Mouse (Mus musculus) right cerebral cortex, postnatal 4 days (tissue): ENCODE data around the gene Rabep2.
"Not testable (repeated sequence)": the region's sequence is repeated elsewhere in the genome, so short reads cannot be mapped to it uniquely, and the experiment has no call there.

Experiments
- DNase-seq: peaks from one replicate; pipeline ENCODE4 v3.0.0-alpha.2; 2022

The Rabep2 gene

DNA sequence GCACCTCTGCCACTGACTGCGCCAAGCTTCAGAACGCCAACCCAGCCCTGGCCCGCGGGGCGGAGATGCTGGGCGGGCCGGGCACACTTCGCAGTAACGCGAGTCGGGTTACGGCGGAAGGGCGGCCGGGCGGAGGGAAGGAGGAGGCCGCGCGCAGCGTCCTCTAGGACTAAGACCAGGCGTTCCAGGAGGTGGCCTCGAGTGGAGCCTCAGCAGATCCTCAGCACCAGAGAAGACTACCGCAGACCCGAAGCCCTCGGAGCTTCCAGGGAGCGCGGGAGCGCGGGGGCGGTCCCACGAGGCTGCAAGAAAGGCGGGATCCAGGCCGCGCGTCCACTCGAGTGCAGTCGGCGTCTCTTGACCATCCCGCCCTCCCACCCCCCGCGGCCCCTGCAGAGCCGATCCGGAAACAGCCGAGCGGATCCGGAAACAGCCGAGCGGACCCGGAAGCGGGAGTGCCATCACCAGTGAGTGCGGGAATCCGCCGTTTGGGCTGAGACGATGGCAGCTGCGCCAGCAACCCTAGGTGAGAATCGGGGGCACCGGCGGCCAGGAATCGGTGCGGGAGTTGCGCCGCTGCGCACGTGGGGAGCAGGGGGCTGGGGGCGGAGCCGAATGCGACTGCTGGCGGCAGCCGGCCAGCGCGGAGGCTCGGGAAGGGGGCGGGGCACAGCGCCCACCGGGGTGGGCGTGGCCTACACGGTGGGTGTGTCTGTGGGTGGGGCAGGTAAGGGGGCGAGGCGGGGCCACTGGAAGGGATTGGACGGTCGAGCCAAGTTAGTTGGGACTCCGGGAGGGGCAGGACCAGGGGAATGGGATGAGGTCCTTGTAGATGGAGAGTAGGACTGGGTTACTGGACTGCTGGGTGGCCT, at the start of gene Rabep2:
TSS of gene Rabep2 (plus strand) at position 129 of the 872 bp plus-strand sequence.
- peak; percentile 99 for DNase-seq

DNA sequence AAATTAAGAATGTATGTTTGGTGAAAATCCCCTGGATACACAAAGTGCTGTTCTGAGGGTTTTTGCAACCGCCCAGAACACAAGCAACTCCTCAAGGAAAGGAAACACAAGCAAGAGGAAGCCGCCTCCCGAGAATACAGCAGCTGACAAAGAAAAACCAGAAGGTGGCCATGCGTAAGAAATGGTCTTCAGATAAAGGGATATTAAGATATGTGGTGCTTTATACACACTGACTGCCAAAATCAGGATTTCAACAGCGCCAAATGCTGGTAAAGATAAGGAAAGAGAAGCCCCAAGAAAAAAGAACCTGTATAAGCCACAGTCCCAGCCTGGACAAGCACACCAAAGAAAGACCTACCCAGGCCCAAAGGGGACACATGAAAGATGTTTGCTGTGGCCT, 45.0 kb upstream of the Rabep2 start:
- no peak for DNase-seq

GRCm38 (mm10) chr7:126388185-126388584, 40.4 kb upstream of the Rabep2 start:
- DNase-seq = no peak

DNA sequence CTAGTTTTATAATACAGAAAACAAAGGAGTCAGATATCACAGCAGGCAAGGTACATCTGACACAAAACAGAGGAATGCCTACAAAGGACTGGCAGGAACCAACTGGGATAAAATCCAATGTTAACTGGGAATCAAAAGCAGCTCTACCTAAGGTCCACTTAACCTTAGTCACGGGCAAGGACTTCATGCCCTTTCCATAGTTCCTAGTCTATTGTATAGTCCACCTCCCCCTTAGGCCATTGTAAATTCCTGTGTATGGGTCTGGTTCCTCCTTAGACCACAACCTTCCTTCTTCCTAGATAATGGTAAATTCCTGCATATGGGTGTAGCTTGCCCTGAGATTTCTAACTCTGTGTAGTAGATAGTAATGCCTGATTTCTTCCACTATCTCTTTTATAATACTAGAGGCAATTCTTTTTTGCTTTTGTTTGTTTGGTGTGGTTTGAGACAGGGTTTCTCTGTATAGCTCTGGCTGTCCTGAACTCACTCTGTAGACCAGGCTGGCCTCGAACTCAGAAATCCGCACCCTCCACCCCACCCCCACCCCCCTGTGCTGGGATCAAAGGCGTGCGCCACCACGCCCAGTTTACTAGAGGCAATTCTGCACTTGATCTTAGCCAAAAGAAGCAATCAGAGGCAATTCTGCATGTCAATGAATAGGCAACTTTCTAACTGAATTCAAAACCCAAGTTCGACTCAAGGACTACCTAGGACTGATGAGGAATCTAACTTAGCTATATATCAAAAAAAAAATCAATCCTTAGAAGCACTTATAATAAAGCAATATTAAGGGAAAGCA, 36.3 kb upstream of the Rabep2 start:
- not testable (repeated sequence) for DNase-seq

DNA sequence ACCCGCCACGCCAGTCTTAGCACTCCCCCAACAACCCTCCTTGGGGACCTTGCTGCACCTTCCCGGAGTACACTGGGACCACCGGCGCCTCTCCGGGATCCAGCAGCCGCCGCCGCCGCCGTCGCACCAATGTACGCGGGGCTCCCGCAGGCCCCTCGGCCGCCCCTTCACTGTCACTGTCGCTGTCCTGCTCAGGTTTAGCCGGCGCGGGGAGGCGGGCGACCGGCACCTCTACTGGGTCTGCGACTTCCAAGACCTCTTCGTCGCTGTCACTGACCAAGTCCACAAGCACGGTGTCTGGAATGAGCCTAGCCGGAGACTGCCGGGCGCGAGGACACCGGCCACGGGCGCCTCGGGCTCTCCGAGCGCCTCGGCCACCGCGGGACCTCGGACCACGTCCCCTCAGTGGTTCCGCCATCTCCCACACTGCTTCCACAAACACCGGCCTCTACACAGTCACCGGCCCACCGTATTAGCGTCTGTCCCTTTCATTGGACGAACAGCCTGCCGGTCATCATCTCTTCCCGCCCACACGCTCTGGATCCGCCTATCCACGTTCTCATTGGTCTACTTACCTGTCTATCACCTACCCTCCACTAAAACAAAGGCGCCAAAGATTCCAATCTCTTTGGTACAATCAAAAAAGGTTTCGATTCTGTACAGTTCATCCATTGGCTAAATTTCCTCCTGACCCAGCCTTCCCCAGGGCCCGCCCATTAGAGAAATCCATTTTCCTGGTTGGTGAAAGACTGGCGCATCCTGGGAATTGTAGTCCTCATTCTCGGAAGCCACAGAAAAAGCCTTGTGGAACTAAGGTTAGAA, 32.0 kb upstream of the Rabep2 start, which contains the start of gene Nfatc2ip:
TSS of gene Nfatc2ip (minus strand) at position 440 of the 822 bp plus-strand sequence.
- peak; percentile 89 for DNase-seq

GRCm38 (mm10) chr7:126397221-126397620, 31.3 kb upstream of the Rabep2 start:
- no peak for DNase-seq

GRCm38 (mm10) chr7:126397822-126398221, 30.7 kb upstream of the Rabep2 start:
- no peak for DNase-seq

DNA sequence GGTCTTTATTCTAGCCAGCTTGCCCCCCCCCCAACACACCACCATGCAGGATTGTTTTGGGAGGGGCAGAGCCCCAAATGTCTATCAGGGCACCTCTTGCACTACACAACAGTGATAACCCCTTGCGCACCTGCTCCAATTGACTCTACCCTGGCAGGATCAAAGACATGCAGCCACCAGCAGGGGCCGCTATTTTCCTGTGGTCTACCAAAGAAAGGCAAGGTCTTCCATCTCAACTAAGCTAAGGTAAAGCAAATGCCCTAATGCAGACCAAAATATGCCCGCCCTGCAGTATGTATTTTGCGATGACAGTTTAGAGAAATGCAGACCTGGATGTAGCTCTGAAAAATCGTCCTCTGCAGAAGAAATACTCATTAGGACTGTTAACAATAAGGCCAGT, 29.0 kb upstream of the Rabep2 start:
- DNase-seq = peak; percentile 86

DNA sequence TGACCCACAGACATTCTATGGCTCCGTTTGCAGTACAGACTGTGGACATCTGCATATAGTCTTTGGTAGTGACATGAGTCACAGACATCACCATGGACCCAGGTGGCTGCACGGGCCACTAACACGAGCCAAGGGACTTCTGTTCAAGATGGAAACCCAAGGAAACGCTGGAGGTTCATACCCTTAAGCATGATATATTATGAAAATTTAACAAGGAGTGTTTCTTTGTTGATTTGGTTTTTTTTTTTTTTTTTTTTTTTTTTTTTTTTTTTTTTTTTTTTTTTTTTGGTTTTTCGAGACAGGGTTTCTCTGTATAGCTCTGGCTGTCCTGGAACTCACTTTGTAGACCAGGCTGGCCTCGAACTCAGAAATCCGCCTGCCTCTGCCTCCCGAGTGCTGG, 26.0 kb upstream of the Rabep2 start:
- not testable (repeated sequence) for DNase-seq

- no peak for DNase-seq
These were observed 19.9 kb upstream of the Rabep2 start for GRCm38 (mm10) chr7:126408686-126409085.

DNA sequence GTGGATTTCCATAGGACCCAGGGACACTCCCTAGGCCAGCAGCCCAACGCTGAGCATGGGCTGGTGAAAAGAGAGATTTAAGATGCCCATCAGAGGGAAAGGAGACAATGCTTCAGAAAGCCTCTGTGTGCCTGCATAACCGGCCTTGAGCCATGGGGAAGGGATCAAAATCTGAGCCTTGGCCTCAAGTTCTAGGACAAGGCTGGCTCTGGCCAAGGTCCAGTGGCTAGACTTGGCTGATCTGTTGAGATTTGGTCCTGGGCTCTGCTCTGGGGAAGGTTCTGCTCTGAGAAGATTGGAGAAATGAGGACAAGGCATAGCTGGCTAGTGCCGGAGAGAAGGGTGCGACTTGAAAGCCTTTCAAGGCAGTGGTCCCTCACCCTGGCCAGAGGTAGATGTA, 17.5 kb upstream of the Rabep2 start:
- DNase-seq = no peak

GRCm38 (mm10) chr7:126414725-126415124, 13.8 kb upstream of the Rabep2 start, which contains the start of gene Cd19:
TSS of gene Cd19 (minus strand) at chr7:126414889.
- DNase-seq = no peak

GRCm38 (mm10) chr7:126416615-126417014, 11.9 kb upstream of the Rabep2 start:
- no peak for DNase-seq

DNA sequence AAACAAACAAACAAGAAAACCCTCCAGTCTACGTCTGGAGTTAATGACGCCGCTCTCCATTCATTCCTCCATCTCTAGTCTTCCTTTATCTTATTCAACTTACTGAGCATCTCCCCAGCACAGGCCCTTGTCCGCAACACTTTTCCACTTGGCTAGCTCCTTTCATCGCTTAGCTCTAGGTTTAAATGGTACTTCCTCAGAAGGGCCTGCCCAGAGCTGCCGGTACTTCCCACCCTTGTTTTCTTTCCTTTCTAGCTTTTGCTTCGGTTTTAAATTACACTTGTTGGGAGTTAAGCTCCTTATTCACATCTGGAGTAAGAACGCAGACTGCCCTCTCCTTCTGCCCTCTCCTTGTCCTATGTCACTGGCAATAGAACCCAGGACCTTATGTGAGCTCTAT, 11.5 kb upstream of the Rabep2 start:
- no peak for DNase-seq

DNA sequence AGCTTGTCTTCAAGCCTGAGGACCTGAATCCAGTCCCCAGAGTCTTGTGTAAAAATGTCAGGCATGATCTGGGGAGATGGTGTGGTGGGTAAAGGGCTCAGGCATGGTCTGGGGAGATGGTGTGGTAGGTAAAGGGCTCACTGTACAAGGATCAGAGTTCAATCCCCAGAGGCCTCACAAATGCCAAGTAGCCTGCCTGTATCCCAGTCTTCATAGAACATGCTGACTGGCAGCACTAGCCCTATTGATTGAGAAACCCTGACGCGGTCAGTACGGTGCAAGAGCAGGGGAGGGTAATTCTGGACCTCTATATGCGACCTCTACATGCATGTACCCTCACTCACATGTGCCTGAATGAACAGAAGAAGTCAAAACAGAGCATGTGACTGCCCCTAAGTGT, 11.0 kb upstream of the Rabep2 start:
- DNase-seq = no peak

DNA sequence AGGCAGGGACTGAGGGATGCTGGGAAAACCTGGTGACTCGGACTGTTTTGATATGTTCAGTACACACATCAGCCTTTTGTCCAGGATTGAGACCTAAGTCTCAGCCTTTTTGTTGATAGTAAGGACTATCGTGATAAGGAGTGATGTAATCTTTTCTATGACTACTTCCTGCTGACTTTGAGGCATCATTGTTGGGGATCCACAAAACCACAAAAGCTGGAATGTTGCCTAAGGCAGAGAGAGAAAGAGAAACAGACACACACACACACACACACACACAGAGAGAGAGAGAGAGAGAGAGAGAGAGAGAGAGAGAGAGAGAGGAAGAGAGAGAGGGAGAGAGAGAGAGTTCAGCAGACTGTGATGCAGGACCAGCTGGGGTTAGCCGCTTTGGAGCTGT, 10.1 kb upstream of the Rabep2 start:
- no peak for DNase-seq

DNA sequence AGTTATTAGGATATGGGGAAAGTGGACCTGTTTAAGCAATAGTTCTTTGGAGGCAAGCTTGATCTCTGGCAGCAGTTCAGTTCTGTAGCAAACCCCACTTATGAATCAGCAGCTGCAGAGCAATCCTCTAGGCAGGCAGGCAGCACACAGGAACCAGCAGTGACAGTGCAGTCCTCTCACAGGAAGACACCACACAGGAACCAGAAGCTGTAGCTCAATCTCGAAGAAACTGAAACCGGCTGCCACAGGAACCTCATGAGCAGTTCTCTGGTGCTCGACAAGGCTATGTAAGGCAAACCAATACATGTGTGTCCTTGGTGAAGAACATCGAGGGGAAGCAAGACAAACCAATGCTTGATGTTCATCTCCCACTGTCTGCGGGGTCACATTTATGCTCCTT, 6.8 kb upstream of the Rabep2 start:
- DNase-seq = no peak

DNA sequence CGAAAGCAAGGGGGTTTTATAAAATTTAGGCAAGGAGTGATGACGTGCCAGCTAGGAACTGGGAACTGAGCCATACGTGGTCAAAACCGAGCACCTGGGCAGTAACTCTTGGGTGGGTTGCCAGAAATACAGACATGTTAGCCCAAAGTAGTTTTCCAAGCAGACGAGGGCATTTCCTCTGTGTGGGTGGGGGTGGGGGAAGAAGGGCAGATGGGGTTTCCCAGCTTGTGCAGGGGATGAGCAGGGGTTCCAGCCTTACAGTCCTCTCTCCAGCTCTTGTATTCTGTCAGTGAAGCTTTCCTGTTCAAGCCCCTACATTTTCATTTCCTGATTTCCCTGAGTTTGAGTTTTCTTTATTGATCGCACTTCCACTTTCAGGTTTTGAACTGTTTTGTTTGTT, 4.4 kb upstream of the Rabep2 start:
- DNase-seq = no peak

DNA sequence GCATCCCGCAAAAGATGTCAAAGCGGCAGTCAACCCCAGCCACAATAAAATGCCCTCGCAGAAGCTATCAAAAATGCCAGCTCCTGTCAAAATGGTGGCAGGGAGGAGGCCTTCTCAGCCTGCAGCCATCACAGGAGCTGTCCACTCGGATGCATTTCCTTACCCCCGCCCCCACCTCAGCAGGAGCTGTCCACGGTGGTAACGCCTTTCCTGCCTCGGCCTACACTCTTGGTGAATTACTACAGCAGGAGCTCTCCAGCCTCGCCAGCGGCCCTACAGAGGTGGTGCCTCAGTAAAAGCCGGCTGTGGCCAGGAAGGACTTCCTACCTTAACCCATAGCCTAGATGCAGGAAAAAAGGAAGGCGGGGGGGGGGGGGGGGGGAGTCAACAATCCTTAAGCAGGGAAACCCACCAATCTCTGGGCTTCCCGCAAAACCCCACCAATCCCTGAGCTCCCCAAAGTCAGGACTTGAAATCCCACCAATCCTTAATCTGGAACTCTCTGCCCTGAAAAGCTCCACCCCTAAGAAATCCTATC, 1.2 kb upstream of the Rabep2 start:
- DNase-seq = no peak

- DNase-seq = no peak
These were observed 405 bp upstream of the Rabep2 start for GRCm38 (mm10) chr7:126428154-126428553.

DNA sequence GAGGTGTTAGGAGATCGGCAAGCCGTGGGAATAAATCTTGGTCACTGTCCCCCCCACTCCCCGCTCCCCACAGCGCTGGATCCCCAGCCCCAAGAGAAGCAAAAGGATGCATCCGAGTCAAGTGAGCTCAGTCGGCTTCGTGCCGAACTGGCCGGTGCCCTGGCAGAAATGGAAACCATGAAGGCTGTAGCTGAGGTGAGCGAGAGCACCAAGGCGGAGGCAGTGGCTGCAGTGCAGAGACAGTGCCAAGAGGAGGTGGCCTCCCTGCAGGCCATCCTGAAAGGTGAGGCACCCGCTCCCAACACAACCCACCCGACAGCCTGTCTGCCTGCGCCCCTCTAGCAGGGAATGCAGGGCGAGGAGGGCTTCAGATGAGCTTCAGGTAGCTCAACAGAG, 942 bp downstream of the Rabep2 start:
- no peak for DNase-seq

DNA sequence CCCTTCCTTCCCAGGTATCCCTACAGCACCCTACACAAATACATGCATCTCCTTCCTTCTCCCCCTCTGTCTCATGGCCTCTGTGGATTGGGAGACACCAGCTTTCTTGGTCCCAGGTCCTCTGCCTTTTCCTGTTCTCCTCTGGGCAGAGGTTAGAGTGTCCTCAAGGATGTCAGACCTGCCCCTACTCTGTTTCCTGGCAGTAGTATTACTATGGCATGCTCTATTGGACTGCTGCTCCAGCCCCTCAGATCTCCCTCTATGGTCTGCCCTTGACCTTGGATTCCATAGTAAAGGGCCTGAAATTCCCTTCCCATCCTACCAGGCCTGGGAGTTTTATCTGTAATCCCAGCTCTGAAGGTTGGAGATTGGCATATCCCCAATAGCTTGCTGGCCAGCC, 1.6 kb downstream of the Rabep2 start:
- DNase-seq = no peak

- DNase-seq = no peak
These were observed 6.2 kb downstream of the Rabep2 start for GRCm38 (mm10) chr7:126434726-126435125.
